Mouse (Mus musculus) retina, adult 2 months (tissue): ENCODE results near the gene Mvb12b.

Experiments
- DNase-seq: peaks from one replicate; pipeline ENCODE4 v3.0.0-alpha.2; 2012; ENCODE audit warnings: low read depth, low spot score

Mvb12b gene

DNA sequence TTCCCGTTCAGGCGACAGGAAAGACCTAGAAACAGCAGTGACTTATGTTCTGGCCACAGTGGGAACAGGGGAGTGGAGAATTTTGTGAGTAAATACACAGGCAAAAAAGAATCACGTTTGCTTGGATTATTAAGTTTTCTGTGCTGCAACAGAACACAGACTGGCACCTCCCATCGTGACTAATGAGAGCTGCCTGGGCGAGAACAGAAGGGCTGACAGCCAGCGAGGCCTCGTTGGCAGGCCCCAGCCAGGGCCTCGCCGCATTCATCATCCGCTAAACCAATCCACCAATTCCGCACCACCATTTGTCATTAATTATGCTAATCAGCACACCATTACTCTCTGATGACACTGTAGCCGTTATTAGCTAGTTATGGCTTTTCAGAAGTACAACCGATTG lies 102.2 kb downstream of the Mvb12b start:
- no peak for DNase-seq

- no peak for DNase-seq
Observed at GRCm38 (mm10) chr2:33784721-33785120, 103.0 kb downstream of the Mvb12b start.

DNA sequence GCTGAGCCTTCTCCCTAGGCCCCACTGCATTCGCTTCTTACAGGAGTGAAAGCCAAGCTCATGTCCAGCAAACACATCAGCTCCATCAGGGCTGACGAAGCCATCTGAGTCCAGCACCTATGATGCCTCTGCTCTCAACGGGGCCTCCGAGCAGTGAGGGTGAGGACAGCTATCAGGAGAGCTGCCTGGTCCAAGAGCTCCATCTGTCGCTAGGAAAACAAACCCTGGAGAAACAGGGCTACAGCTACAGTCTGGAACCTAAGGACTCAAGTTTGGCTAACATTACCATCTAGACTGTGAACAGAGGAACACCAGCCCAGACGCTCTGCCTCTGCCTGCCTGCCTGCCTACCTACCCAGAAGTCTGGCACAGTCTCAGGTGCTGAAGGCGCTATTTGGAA lies 104.3 kb downstream of the Mvb12b start:
- DNase-seq: no peak

- DNase-seq: no peak
Observed at GRCm38 (mm10) chr2:33781655-33782400, 105.9 kb downstream of the Mvb12b start.

GRCm38 (mm10) chr2:33778466-33778865 lies 109.3 kb downstream of the Mvb12b start:
- no peak for DNase-seq

DNA sequence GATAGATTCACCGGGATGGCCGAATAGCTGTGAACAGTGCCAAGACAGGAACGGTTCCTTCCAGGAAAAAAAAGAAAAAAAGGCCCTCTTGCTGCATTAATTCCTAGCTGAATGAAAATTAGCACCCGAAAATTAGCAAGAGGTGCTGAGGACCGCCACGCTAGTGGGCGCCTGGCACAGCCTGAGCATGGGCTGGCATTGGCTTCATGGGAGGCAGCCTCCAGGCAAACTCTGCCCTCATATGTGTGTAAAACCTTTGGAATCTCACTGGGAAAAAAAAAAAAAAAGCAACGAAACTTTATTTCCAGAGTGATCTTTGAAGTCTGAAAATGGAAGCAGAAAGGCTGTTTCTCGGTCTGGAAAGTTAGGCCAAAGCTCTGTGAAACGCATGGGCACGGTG lies 110.7 kb downstream of the Mvb12b start:
- DNase-seq: no peak

- DNase-seq: no peak
Observed at GRCm38 (mm10) chr2:33774884-33775283, 112.9 kb downstream of the Mvb12b start.

DNA sequence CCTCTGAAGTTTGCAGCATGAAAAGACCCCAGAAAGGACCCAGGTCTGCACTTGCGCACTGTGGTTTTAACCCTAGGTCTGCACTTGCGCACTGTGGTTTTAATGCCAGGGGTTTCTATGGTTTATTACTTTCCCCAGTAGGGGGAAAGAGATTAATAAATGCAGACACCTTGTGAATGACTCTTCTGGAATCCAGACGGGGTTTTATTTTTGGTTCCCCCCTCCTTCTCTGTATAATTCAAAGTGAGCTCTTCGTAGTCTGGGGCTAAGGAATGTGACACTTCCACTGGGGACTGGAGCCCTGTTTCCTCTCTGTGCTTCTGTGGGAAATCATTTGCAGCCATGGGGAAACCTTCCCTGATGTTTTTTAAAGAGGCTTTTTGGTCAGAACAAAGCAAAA lies 113.6 kb downstream of the Mvb12b start:
- DNase-seq: no peak

GRCm38 (mm10) chr2:33772439-33772838 lies 115.3 kb downstream of the Mvb12b start:
- DNase-seq: no peak

DNA sequence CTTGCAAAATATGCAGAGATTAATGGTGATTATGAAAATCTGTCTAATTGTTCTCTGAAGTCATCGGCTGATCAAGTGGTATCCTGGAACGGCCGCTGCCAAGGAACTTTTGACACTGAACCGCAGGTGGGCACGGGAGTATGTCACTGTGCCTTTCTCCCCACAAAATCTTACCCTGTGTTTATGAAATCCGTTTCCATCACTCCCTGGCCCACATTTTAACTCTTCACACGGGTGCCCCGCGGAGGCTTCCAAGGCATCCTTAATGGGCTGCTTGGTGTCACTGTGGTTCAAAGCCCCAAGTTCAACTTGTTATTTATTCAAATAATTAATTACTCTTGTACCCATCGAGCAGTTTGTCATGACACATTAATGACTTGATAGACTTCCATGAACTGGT lies 116.4 kb downstream of the Mvb12b start:
- no peak for DNase-seq

GRCm38 (mm10) chr2:33770526-33771130 lies 117.1 kb downstream of the Mvb12b start:
- no peak for DNase-seq

- no peak for DNase-seq
Observed at GRCm38 (mm10) chr2:33764476-33764875, 123.3 kb downstream of the Mvb12b start.

DNA sequence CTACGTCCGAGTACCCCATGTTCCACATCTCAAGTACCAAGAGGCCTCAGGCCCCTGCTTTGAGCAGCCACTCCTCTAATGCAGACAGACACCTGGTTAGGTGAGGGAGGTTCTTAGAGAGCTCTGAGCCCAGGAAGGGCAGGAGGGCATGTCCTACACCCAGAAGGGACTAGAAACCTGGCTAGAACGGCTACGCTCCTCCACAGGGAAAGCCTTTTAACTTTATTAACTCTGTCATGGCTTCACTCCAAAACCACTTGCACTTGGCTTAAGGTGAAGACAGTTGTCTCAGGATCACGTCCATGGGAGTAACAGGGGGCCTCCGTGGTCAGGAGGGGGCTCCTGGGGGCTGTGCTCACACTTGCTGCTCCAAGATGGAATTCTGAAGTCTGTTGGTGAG lies 125.5 kb downstream of the Mvb12b start:
- DNase-seq: no peak

GRCm38 (mm10) chr2:33760571-33760991 lies 127.2 kb downstream of the Mvb12b start:
- DNase-seq: no peak

DNA sequence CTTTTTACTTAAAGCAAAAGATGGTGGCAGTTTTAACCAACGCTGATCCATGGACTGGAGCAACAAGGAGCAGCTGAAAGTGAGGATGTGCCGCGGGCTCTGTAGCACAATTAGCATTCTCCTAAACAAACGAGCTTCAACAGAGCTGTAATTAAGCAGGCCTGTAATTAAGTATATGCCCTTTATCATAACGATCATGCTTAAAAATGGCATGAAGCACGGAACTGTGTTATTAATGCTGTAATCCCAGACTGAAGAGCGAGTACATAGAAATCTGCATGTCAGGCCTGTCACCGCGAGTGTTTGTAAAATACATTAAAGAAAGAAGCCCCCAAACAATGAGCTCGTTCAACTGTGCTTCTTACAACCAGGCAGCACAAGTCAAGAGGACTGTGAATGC lies 128.3 kb downstream of the Mvb12b start:
- no peak for DNase-seq

DNA sequence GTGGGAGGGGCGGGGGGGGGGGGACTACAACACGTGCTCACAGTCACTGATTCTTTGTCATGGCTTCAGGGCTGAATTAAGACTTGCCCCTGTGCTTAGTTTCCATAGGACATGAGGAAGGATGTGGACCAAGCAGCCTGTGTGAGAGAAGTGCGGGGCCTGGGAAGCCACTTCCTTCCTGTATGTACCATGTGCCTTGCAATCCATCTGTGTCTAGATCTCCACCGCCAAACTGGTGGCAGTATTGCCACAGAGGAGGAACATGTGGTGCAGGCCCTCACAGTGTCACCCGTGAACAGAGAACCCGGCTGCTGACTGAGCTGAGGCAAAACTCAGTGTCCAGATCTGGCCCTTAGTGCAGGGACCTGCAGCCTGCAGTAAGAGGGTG lies 132.1 kb downstream of the Mvb12b start:
- DNase-seq: no peak

DNA sequence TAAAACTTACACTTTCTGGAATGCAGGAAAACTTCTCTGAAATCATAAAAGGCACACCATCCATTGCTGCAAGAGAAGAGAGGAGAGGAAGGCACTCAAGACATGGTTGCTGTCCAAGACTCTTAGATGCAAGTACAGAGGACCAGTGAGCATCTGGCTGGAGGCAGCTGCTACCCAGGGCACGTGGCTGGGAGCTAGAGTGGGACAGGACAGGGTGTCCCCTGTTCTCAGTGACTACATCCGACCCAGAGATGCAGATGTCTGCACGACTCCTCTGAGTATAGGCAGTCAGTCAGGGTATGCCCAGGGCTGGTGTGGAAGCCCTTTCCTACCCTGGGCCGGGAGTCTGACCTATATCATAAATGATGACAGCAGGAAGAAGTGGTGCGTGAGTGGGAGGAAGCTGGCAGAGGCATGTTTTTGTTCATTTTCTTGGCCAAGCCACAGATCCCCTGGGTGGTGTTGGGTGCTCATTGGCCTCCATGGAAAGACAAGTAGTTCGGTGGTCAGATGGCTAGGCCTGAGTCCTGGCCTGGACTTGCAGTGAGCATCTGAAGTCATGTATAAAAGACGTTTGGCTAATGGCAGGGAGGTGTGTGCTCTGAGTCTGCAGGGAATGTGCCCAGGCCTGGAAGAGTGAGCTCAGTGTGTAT lies 132.6 kb downstream of the Mvb12b start:
- DNase-seq: no peak

DNA sequence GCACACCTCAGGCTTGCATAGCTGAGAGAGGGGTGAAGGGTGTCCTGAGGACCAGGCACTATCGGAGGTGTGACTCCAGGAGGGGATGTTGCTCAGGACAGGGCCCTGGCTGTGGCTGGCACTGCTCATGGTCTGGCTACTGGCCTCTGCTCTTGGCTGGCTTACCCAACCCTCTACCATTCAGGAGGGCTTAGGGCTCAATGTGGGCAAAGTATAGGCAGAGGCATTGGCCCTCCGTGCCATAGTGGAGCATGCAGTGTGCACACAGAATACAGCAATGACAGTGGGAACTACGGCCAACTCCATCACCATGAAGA lies 133.5 kb downstream of the Mvb12b start:
- no peak for DNase-seq

DNA sequence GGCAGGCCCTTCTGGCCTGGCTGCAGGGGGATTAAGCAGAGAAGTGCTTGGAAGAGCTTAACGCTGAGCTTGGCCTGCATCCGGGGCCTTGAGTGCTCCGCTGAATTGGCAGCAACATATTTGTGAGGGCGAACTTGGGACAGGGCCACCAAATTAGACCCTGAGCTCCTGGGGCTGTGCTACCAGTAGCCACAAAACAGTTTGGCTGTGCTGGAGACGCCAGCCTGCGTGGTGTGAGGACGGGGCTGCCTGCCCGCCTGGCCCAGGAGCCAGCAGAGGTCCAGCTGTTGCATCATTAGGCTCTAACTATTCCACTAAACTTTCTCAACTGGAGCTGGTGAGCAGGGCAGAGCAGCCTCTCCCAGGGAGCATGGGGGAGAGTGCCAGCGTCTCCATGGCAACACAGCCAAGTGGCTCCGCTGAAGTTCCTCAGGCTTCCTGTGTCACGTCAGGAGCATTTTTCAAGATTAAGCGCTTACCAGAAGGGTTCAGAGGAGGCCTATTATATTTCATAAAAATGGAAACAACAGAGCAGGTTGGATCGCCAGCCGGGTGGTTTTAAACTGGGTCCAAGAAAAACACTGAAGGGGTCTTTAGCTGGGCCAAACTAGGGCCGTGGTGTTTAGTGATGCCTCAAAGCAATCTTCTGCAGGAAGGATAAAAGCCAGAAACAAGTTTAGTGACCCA lies 134.0 kb downstream of the Mvb12b start:
- peak; percentile 64 for DNase-seq

GRCm38 (mm10) chr2:33750611-33751010 lies 137.1 kb downstream of the Mvb12b start:
- no peak for DNase-seq

GRCm38 (mm10) chr2:33746471-33746870 lies 141.3 kb downstream of the Mvb12b start:
- peak; percentile 69 for DNase-seq

GRCm38 (mm10) chr2:33745724-33746123 lies 142.0 kb downstream of the Mvb12b start:
- DNase-seq: no peak

DNA sequence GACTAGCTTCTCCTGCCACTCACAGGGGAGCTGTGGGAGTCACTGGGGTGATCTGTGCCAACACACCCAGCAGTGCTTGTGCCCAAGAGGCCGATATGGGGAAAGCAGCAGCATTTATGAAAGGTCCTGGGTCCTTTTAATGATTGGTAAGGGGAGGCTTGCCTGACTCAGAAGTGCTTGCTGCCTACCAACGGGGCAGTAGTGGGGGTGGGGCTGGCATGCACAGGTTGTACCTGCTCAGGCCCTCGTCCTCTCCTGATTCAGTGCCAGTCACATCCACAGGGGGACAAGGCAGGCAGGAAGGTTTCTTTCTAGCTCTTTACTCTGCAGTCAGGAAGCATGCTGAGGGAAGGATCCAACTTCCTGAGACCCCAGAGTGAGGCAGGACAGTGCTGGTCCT lies 150.6 kb downstream of the Mvb12b start:
- no peak for DNase-seq
